Mouse (Mus musculus) spleen, postnatal 36 days (tissue): Measurements from ENCODE around the gene Thtpa.

Experiments used
- DNase-seq, 2 experiments: peaks; one replicate each; pipeline ENCODE4 v3.0.0; 2022; ENCODE audit warnings: low spot score in 2 of 2, mixed read lengths in 1 of 2

The Thtpa gene

GRCm38 (mm10) chr14:55135676-55136075, 41.1 kb downstream of the Thtpa start:
- no peak for DNase-seq

DNA sequence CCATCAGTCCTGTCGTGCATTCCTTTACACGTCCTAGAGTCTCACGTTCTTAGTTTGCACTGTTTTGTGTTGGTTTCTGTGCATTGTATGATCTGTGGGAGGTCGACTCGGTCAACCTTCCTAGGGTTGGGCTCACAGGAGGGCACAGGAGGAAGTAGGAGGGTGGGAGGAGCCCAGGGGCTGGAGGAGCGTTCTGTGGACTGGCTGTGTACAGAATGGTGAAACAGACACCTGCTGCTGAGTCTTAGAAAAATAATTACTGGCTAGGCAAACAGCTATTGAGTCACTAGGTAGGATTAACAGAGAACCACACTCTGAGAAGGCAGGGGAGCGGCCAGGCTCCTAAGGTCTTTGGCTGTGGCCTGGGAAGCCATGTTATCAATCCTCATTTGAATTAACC, 44.7 kb downstream of the Thtpa start:
- no peak for DNase-seq

DNA sequence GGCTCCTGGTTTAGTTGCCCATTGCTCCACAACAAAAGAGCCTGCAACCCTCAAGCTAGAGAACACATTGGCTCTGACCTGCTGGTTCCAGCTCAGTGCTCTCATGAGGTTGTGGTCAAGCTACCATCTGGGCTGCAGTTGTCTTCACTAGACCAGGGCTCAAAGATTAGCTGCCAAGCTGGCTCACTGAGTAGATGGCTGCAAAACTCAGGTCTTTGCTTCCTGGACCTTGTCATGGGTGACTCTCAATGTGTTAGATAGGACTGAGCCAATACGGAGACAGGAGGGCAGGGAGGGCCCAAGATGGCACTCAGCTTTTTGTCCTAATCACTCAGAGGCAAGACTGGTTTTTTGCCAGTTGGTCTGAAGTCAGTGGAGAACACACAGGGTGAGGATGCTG, 51.7 kb downstream of the Thtpa start:
- DNase-seq: no peak

DNA sequence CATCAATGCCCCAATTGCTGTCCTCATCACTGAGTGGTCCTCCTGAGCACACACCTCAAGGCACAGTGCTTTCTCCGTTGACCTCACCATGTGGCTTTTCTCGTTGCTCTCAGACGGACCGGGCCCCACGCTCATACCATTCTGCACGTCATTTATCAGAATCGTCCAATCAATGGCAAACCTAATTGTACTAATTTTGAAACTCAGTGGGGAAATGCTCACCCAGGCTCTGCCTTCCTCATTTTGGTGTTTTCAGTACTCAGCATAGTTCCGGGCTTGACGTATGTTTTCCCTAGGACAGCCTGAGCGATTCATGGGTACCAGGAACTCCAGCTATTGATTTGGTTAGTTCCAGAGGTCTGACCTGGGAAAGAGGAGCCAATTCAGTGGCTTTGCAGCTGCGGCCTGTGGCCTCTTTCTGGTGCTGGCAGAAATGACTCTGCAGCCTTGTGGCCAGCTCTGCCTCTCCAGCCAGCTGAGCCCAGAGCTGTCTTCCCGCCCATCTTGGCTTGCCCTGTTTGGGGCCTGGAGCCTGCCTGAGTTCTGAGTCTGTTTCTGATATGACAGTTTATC, 52.3 kb downstream of the Thtpa start:
- peak; percentile 20 to 39 for DNase-seq

DNA sequence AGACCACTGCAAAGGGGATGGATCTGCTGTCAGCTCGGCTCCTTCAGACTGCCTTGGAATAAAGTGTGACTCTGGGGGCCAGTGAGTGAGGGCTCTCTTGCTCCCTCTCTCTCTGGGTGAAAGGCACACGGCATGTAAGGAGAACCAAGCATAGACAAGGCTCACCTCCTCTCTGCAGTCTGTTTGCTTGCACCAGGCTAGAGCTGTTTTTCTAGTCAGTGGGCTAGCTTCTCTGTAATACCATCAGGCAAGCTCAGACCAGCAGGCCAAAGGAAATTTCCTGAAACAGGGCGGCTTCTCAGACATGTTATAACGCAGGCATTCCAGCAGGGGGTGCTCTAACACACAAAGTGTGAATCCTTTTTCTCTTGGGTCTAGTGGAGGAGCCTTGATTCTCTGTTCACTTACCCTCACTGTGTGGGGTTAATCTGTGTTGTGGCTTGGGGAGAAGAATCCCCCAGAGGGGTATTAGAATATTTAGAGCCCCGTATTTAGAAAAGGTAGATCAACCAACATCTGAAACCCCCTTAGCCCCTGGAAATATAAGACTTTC, 53.9 kb downstream of the Thtpa start:
- peak; percentile 38 to 56 for DNase-seq
